In the genomic region with DNA sequence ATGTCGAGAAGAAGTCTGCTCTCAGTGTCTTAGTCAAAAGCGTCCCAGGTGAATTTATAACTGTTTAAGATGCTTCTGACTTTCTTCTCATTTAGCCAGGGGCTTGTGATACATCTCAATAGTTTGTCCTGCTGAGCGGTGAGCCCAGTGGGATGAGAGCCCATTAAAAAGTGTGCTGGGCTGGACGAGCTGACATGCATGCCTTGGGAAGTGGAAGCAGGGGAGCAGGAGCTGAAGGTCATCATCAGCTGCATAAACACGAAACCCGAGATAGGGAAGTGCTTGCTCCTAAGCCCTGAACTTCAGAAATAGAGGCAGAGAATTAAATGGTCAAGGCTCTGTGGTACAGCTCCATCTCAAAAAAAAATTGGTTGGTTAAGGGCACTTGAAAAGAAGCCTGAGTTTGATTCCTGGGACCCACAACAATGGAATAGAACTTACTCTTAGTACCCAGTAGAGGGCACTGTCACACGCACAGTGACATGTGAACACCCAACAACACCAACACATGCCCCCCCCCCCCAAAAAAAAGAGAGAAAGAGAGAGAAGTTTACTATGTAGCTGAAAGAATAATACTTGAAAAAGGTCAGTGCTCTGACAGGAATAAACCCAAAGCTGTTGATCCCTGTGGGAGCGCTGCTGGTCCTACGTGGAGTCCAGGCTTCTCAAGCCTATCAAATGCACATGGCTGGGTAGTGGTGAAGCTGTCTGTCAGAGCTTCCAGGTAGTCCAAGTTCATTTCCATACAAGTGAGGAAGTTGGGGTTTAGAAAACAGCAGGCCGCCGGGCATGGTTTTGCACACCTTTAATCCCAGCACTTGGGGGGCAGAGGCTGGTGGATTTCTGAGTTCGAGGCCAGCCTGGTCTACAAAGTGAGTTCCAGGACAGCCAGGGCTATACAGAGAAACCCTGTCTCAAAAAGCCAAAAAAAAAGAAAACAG, we compare ENCODE assay signal across 8 mouse cellular contexts. TPM values are rescaled to one million over a fixed set of nuclear protein-coding genes. Genes with fewer than 3 reads are reported as not detected.
DNase-seq lines count a peak whose midpoint lies in the region; ATAC-seq and TF ChIP-seq lines count a peak whose summit lies in the region.

No protein-coding gene starts in this region.

- WGBS in limb, embryonic 12.5 days = 81% methylated on average over 12 of the region's 12 CpGs
- WGBS in limb, embryonic 10.5 days = 82% methylated on average over 12 of the region's 12 CpGs
- WGBS in forebrain, embryonic 16.5 days = 80% methylated on average over 12 of the region's 12 CpGs

- H3K27ac ChIP-seq in limb, embryonic 12.5 days = peak overlapping the region; percentile 5; the same call in 1 of the 2 replicates
- H3K27ac ChIP-seq in limb, embryonic 10.5 days = no peak overlapping the region
- no peak overlapping the region for H3K27ac ChIP-seq in MEL (ENCODE audit: control insufficient read depth, low read depth, low read length)
- no peak overlapping the region for H3K27ac ChIP-seq in forebrain, embryonic 16.5 days (ENCODE audit: low read length)

- H3K4me3 ChIP-seq in limb, embryonic 12.5 days (replicated peaks) = no peak overlapping the region
- H3K4me3 ChIP-seq in limb, embryonic 10.5 days = no peak overlapping the region
- H3K4me3 ChIP-seq in MEL (ENCODE audit: control insufficient read depth in 1 of 2, insufficient read depth in 1 of 2, low read depth in 2 of 2, low read length in 2 of 2) = no peak overlapping the region
- no peak overlapping the region for H3K4me3 ChIP-seq in forebrain, embryonic 16.5 days (replicated peaks; ENCODE audit: low read length)

- H3K9me3 ChIP-seq in limb, embryonic 12.5 days = no peaks in the 10 kb centered on the region
- no peaks in the 10 kb centered on the region for H3K9me3 ChIP-seq in limb, embryonic 10.5 days (replicated peaks)
- H3K9me3 ChIP-seq in MEL (replicated peaks; ENCODE audit: insufficient read depth, low read length) = no peaks in the 10 kb centered on the region
- no peaks in the 10 kb centered on the region for H3K9me3 ChIP-seq in forebrain, embryonic 16.5 days (ENCODE audit: control insufficient read depth, low read length)

- TF ChIP-seq RAD21 in MEL (IDR thresholded peaks at IDR 0.05; ENCODE audit: low read depth, low read length) = peak; percentile 79

- no peak overlapping the region for H3K4me2 ChIP-seq in limb, embryonic 12.5 days
- H3K4me2 ChIP-seq in forebrain, embryonic 16.5 days (ENCODE audit: low read length) = no peak overlapping the region

- no peaks in the 10 kb centered on the region for H3K4me1 ChIP-seq in limb, embryonic 12.5 days (replicated peaks)
- no peaks in the 10 kb centered on the region for H3K4me1 ChIP-seq in limb, embryonic 10.5 days
- H3K4me1 ChIP-seq in MEL (ENCODE audit: control insufficient read depth in 1 of 2, insufficient read depth in 2 of 2, low read length in 2 of 2) = no peaks in the 10 kb centered on the region
- no peaks in the 10 kb centered on the region for H3K4me1 ChIP-seq in forebrain, embryonic 16.5 days (replicated peaks; ENCODE audit: control insufficient read depth, insufficient read depth, low read length)

- ATAC-seq in limb, embryonic 12.5 days (ENCODE audit: insufficient number of reproducible peaks, insufficient read depth, low FRiP score, low TSS enrichment, low read depth) = no peak
- ATAC-seq in megakaryocyte progenitor cell, adult 5-6 weeks (replicated peaks; ENCODE audit: poor library complexity) = peak; percentile 90
- ATAC-seq in forebrain, embryonic 16.5 days = no peak

- 0 out of 4 replicates have a peak, but pooled peaks of 1 of the 2 experiments have one; percentile 6 for TF ChIP-seq EP300 in MEL (IDR thresholded peaks at IDR 0.05; ENCODE audit: low read depth in 1 of 2, low read length in 2 of 2)

- peak in 2 of 3 experiments; percentile 87; a peak in 4 of 6 replicates for TF ChIP-seq CTCF in MEL (IDR thresholded peaks at IDR 0.05 in 2 of 3, conservative IDR thresholded peaks at IDR 0.05 in 1 of 3; ENCODE audit: control insufficient read depth in 1 of 3, insufficient read depth in 1 of 3, low read depth in 2 of 3, low read length in 3 of 3, poor library complexity in 1 of 3, severe bottlenecking in 1 of 3)

- no peak for DNase-seq in limb, embryonic 10.5 days (ENCODE audit: low spot score)
- DNase-seq in MEL (ENCODE audit: low read depth, low spot score) = peak; percentile 79
- DNase-seq in embryo, embryonic 10.5 days (ENCODE audit: low spot score) = peak; percentile 48
- no peak for DNase-seq in adrenal gland, adult 2 months
- no peak for DNase-seq in adrenal gland, postnatal 10 days

- peaks cover 100% of the 10 kb centered on the region for H3K36me3 ChIP-seq in limb, embryonic 12.5 days
- peaks cover 99% of the 10 kb centered on the region for H3K36me3 ChIP-seq in limb, embryonic 10.5 days
- peaks cover 0 to 56% of the 10 kb centered on the region in 2 experiments; a peak in 2 of 4 replicates for H3K36me3 ChIP-seq in MEL (ENCODE audit: control insufficient read depth in 1 of 2, insufficient read depth in 2 of 2, low read length in 2 of 2)
- peaks cover 24% of the 10 kb centered on the region for H3K36me3 ChIP-seq in forebrain, embryonic 16.5 days (ENCODE audit: control insufficient read depth, insufficient read depth)

- H3K79me2 ChIP-seq in MEL (ENCODE audit: control insufficient read depth, insufficient read depth, low read length, poor library complexity) = peaks cover under 1% of the 10 kb centered on the region; the same call in 1 of the 2 replicates

- H3K9ac ChIP-seq in limb, embryonic 12.5 days (replicated peaks) = no peak overlapping the region
- H3K9ac ChIP-seq in MEL (ENCODE audit: control insufficient read depth, low read depth, low read length, poor library complexity, severe bottlenecking) = no peak overlapping the region
- no peak overlapping the region for H3K9ac ChIP-seq in forebrain, embryonic 16.5 days (replicated peaks; ENCODE audit: low read depth, low read length)

- TF ChIP-seq POLR2A in MEL (IDR thresholded peaks at IDR 0.05; ENCODE audit: control insufficient read depth in 1 of 2, insufficient read depth in 1 of 2, low read depth in 1 of 2, low read length in 2 of 2, poor library complexity in 1 of 2) = peak in 1 of 2 experiments; percentile 12; a peak in 1 of 4 replicates

- H3K27me3 ChIP-seq in limb, embryonic 12.5 days = no peaks in the 10 kb centered on the region
- H3K27me3 ChIP-seq in limb, embryonic 10.5 days (ENCODE audit: low read depth, poor library complexity, severe bottlenecking) = no peaks in the 10 kb centered on the region
- no peaks in the 10 kb centered on the region for H3K27me3 ChIP-seq in MEL (ENCODE audit: control insufficient read depth in 1 of 2, insufficient read depth in 2 of 2, low read length in 2 of 2)
- H3K27me3 ChIP-seq in forebrain, embryonic 16.5 days (replicated peaks; ENCODE audit: control insufficient read depth, insufficient read depth, low read length) = no peaks in the 10 kb centered on the region

RNA-seq across cellular contexts. Expression of gene Ensa, which starts 8.1 kb away (rescaled TPM):
- polyA plus RNA-seq in limb, embryonic 12.5 days (2016; fragmentation: Nextera tagmentation; extraction: Ambion mirVana) = 82.6 and 90.0 TPM in 2 replicates
- 74.6 and 88.2 TPM in 2 replicates for polyA plus RNA-seq in limb, embryonic 10.5 days (2016; fragmentation: Nextera tagmentation; extraction: Ambion mirVana)
- 68.5 and 85.2 TPM in 2 replicates for total RNA-seq in MEL (2012; rRNA removed)
- polyA plus RNA-seq in MEL (2012; ENCODE audit: insufficient read depth in 1 of 2, insufficient read length in 2 of 2, low read depth in 1 of 2, low replicate concordance in 2 of 2, missing spikeins in 1 of 2) = 10 to 100 TPM in 1 of 2 experiments, not detected in 1; 90.5 TPM
- total RNA-seq in megakaryocyte progenitor cell, adult 5-6 weeks (2015) = 32.6 and 37.1 TPM in 2 replicates
- 49.7 and 66.8 TPM in 2 replicates for total RNA-seq in megakaryocyte progenitor cell, adult 5-6 weeks (2017)
- 100 to 1,000 TPM in 1 of 2 experiments, 10 to 100 TPM in 1; 82.5 to 104 TPM for total RNA-seq in adrenal gland, adult 2 months (2021)
- polyA plus RNA-seq in adrenal gland, adult 2 months (2012; rRNA removed) = 7.2 and 9.0 TPM in 2 replicates
- polyA plus RNA-seq in forebrain, embryonic 16.5 days (2015; fragmentation: Nextera tagmentation; extraction: Ambion mirVana) = 113 and 124 TPM in 2 replicates
- 10 to 100 TPM; 67.8 to 68.1 TPM for total RNA-seq in adrenal gland, postnatal 10 days (2021)

RNA-seq across cellular contexts. Expression of gene Mcl1, which starts 25.7 kb away (rescaled TPM):
- 69.9 and 75.7 TPM in 2 replicates for polyA plus RNA-seq in limb, embryonic 12.5 days (2016; fragmentation: Nextera tagmentation; extraction: Ambion mirVana)
- 49.7 and 52.1 TPM in 2 replicates for polyA plus RNA-seq in limb, embryonic 10.5 days (2016; fragmentation: Nextera tagmentation; extraction: Ambion mirVana)
- total RNA-seq in MEL (2012; rRNA removed) = 140 and 142 TPM in 2 replicates
- polyA plus RNA-seq in MEL (2012; ENCODE audit: insufficient read depth in 1 of 2, insufficient read length in 2 of 2, low read depth in 1 of 2, low replicate concordance in 2 of 2, missing spikeins in 1 of 2) = 100 to 1,000 TPM; 156 to 211 TPM
- total RNA-seq in megakaryocyte progenitor cell, adult 5-6 weeks (2015) = 154 and 191 TPM in 2 replicates
- total RNA-seq in megakaryocyte progenitor cell, adult 5-6 weeks (2017) = 131 and 135 TPM in 2 replicates
- total RNA-seq in adrenal gland, adult 2 months (2021) = 100 to 1,000 TPM; 152 to 159 TPM
- 272 and 291 TPM in 2 replicates for polyA plus RNA-seq in adrenal gland, adult 2 months (2012; rRNA removed)
- 43.4 and 48.3 TPM in 2 replicates for polyA plus RNA-seq in forebrain, embryonic 16.5 days (2015; fragmentation: Nextera tagmentation; extraction: Ambion mirVana)
- 100 to 1,000 TPM; 116 to 144 TPM for total RNA-seq in adrenal gland, postnatal 10 days (2021)

RNA-seq across cellular contexts. Expression of gene Golph3l, which starts 44.2 kb away (rescaled TPM):
- 31.1 and 31.5 TPM in 2 replicates for polyA plus RNA-seq in limb, embryonic 12.5 days (2016; fragmentation: Nextera tagmentation; extraction: Ambion mirVana)
- polyA plus RNA-seq in limb, embryonic 10.5 days (2016; fragmentation: Nextera tagmentation; extraction: Ambion mirVana) = 25.9 and 31.8 TPM in 2 replicates
- total RNA-seq in MEL (2012; rRNA removed) = 41.0 and 43.8 TPM in 2 replicates
- 10 to 100 TPM in 1 of 2 experiments, not detected in 1; 45.1 TPM for polyA plus RNA-seq in MEL (2012; ENCODE audit: insufficient read depth in 1 of 2, insufficient read length in 2 of 2, low read depth in 1 of 2, low replicate concordance in 2 of 2, missing spikeins in 1 of 2)
- total RNA-seq in megakaryocyte progenitor cell, adult 5-6 weeks (2015) = 57.3 and 60.3 TPM in 2 replicates
- total RNA-seq in megakaryocyte progenitor cell, adult 5-6 weeks (2017) = 40.0 and 66.2 TPM in 2 replicates
- total RNA-seq in adrenal gland, adult 2 months (2021) = 10 to 100 TPM; 39.3 to 52.5 TPM
- 2.1 and 2.3 TPM in 2 replicates for polyA plus RNA-seq in adrenal gland, adult 2 months (2012; rRNA removed)
- polyA plus RNA-seq in forebrain, embryonic 16.5 days (2015; fragmentation: Nextera tagmentation; extraction: Ambion mirVana) = 33.3 and 39.8 TPM in 2 replicates
- 10 to 100 TPM; 31.9 to 35.4 TPM for total RNA-seq in adrenal gland, postnatal 10 days (2021)

RNA-seq across cellular contexts. Expression of gene Adamtsl4, which starts 54.8 kb away (rescaled TPM):
- 0.71 and 1.4 TPM in 2 replicates for polyA plus RNA-seq in limb, embryonic 12.5 days (2016; fragmentation: Nextera tagmentation; extraction: Ambion mirVana)
- polyA plus RNA-seq in limb, embryonic 10.5 days (2016; fragmentation: Nextera tagmentation; extraction: Ambion mirVana) = 0.63 and 0.77 TPM in 2 replicates
- 0.03 and 0.27 TPM in 2 replicates for total RNA-seq in MEL (2012; rRNA removed)
- under 1 TPM in 1 of 2 experiments, not detected in 1; 0.88 TPM for polyA plus RNA-seq in MEL (2012; ENCODE audit: insufficient read depth in 1 of 2, insufficient read length in 2 of 2, low read depth in 1 of 2, low replicate concordance in 2 of 2, missing spikeins in 1 of 2)
- 0.17 and 1.4 TPM in 2 replicates for total RNA-seq in megakaryocyte progenitor cell, adult 5-6 weeks (2015)
- total RNA-seq in megakaryocyte progenitor cell, adult 5-6 weeks (2017) = 0.33 TPM in 1 of 2 replicates, not detected in the other
- 1 to 10 TPM; 6.0 to 8.8 TPM for total RNA-seq in adrenal gland, adult 2 months (2021)
- polyA plus RNA-seq in adrenal gland, adult 2 months (2012; rRNA removed) = 11.0 and 17.4 TPM in 2 replicates
- polyA plus RNA-seq in forebrain, embryonic 16.5 days (2015; fragmentation: Nextera tagmentation; extraction: Ambion mirVana) = 0.48 and 1.2 TPM in 2 replicates
- 10 to 100 TPM; 13.3 to 13.4 TPM for total RNA-seq in adrenal gland, postnatal 10 days (2021)

Comparison
In these comparisons a context has a peak if more than half of its experiments do, and no peak if none do; other contexts are left out.
1. DNase-seq: peak in MEL (single experiment) and embryo, embryonic 10.5 days (single experiment); none in limb, embryonic 10.5 days (single experiment), adrenal gland, adult 2 months (single experiment) and adrenal gland, postnatal 10 days (single experiment).